Mouse (Mus musculus) lung, embryonic 16.5 days (tissue): ENCODE measurements at regions not wholly inside any gene's neighbourhood (a gene's known extent, or its start where the extent isn't known, plus 50 kb on each side); places are given as distances from the start of the nearest gene placed in this dataset.

Experiments used
- ATAC-seq: fragments of 200-750 bp; cut with Nextera tagmentation; 2 replicates; pipeline ENCODE4 v1.8.0; 2017; ENCODE audit warnings: low read depth, mild to moderate bottlenecking, moderate library complexity
- H3K27ac ChIP-seq: fragments of 300-500 bp; sonication (generic); 2 replicates; pipeline ENCODE4 v1.5.1; 2014; ENCODE audit warnings: mild to moderate bottlenecking, control low read depth, low read length
- H3K27me3 ChIP-seq: fragments of 300-500 bp; sonication (generic); 2 replicates; pipeline ENCODE4 v1.6.1; 2014; ENCODE audit warnings: low read depth, low read length, mixed read lengths; ENCODE audit not compliant: control insufficient read depth, insufficient read depth
- H3K36me3 ChIP-seq: fragments of 300-500 bp; sonication (generic); 2 replicates; pipeline ENCODE4 v1.6.1; 2014; ENCODE audit warnings: low read length; ENCODE audit not compliant: control insufficient read depth, insufficient read depth
- H3K4me1 ChIP-seq: fragments of 300-500 bp; sonication (generic); replicated peaks from 2 replicates; pipeline ENCODE4 v1.6.1; 2014; ENCODE audit warnings: low read length, mixed read lengths; ENCODE audit not compliant: control insufficient read depth, insufficient read depth
- H3K4me2 ChIP-seq: fragments of 300-500 bp; sonication (generic); 2 replicates; pipeline ENCODE4 v1.6.1; 2014; ENCODE audit warnings: low read depth, low read length, control low read depth
- H3K4me3 ChIP-seq: fragments of 300-500 bp; sonication (generic); 2 replicates; pipeline ENCODE4 v1.5.1; 2014; ENCODE audit warnings: mild to moderate bottlenecking, low read length, control low read depth
- H3K9ac ChIP-seq: fragments of 300-500 bp; sonication (generic); 2 replicates; pipeline ENCODE4 v1.6.1; 2014; ENCODE audit warnings: low read length, control low read depth
- H3K9me3 ChIP-seq: fragments of 300-500 bp; sonication (generic); 2 replicates; pipeline ENCODE4 v1.6.1; 2016; ENCODE audit warnings: low read length; ENCODE audit not compliant: control insufficient read depth
- WGBS: fragments of 180-500 bp; shearing (Covaris S2); extraction: QIAGEN DNeasy Blood & Tissue Kit; methylation state at CpG from one replicate; pipeline ENCODE4 v1.1.7; 2014; 5-methylcytosine and 5-hydroxymethylcytosine counted together

- Histone ChIP-seq H3K27ac (no peak overlapping the region), H3K4me3 (no peak overlapping the region), H3K9ac (no peak overlapping the region), H3K4me1 (no peaks in the 10 kb centered on the region), H3K4me2 (no peak overlapping the region), H3K27me3 (no peaks in the 10 kb centered on the region), H3K9me3 (no peaks in the 10 kb centered on the region), H3K36me3 (no peaks in the 10 kb centered on the region)
- WGBS = 72% methylated on average over 18 of the region's 18 CpGs
- no peak for ATAC-seq
Measured at GRCm38 (mm10) chr8:42973619-42974539, 167.4 kb downstream of the Triml1 start.

DNA sequence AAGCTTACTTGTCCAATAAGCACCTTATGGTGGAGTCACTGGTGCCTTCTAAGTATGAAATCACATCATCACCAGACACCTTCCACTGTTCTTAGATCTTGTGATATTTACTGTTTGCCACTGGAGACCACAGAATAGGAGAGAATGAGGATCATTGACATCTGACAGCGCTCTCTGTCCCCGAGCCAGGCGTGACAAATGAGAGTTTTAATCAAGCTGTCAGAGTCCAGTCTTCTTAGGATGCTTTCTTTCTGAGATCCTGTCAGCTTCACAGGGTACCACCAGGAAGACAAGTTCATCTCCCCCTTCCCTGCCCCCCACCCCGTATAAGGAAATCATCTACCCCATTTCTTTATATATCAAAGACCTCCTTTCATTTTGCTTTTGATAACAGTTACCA, 168.7 kb downstream of the Triml1 start:
- no peak overlapping the region for H3K4me3 ChIP-seq
- no peak overlapping the region for H3K4me2 ChIP-seq
- no peaks in the 10 kb centered on the region for H3K9me3 ChIP-seq
- no peak overlapping the region for H3K9ac ChIP-seq
- no peak overlapping the region for H3K27ac ChIP-seq
- no peaks in the 10 kb centered on the region for H3K36me3 ChIP-seq
- ATAC-seq = no peak
- WGBS = 79% methylated on average over 4 of the region's 4 CpGs
- H3K4me1 ChIP-seq = no peaks in the 10 kb centered on the region
- H3K27me3 ChIP-seq = no peaks in the 10 kb centered on the region

GRCm38 (mm10) chr8:42967862-42968395, 173.4 kb downstream of the Triml1 start:
- Histone ChIP-seq H3K36me3 (no peaks in the 10 kb centered on the region), H3K27ac (no peak overlapping the region), H3K9ac (no peak overlapping the region), H3K4me3 (no peak overlapping the region), H3K9me3 (no peaks in the 10 kb centered on the region), H3K4me1 (no peaks in the 10 kb centered on the region), H3K4me2 (no peak overlapping the region), H3K27me3 (no peaks in the 10 kb centered on the region)
- no peak for ATAC-seq
- 55% methylated on average over 8 of the region's 8 CpGs for WGBS

DNA sequence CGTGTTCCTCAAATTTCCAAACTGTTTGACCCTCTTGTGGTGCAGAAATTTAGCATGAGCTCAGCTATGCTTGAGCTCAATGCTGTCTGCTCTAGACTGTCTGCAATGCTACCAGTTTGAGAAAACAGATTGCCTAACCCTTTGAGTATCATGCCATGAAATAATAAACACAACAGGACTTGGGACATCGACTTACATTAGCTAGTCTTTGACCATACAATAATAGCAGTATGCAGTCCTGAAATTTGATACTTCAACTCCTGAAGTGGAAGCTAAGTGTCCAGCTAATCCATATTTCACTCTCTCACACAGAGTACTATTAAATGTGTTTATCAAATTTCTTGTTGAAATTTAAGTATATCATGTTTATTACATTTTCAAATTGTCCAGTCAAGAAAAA, 176.8 kb downstream of the Triml1 start:
- Histone ChIP-seq H3K4me3 (no peak overlapping the region), H3K4me1 (no peaks in the 10 kb centered on the region), H3K27ac (no peak overlapping the region), H3K27me3 (no peaks in the 10 kb centered on the region), H3K4me2 (no peak overlapping the region), H3K36me3 (no peaks in the 10 kb centered on the region), H3K9ac (no peak overlapping the region), H3K9me3 (no peaks in the 10 kb centered on the region)
- no peak for ATAC-seq
- WGBS = 60% methylated on average over 2 of the region's 2 CpGs

DNA sequence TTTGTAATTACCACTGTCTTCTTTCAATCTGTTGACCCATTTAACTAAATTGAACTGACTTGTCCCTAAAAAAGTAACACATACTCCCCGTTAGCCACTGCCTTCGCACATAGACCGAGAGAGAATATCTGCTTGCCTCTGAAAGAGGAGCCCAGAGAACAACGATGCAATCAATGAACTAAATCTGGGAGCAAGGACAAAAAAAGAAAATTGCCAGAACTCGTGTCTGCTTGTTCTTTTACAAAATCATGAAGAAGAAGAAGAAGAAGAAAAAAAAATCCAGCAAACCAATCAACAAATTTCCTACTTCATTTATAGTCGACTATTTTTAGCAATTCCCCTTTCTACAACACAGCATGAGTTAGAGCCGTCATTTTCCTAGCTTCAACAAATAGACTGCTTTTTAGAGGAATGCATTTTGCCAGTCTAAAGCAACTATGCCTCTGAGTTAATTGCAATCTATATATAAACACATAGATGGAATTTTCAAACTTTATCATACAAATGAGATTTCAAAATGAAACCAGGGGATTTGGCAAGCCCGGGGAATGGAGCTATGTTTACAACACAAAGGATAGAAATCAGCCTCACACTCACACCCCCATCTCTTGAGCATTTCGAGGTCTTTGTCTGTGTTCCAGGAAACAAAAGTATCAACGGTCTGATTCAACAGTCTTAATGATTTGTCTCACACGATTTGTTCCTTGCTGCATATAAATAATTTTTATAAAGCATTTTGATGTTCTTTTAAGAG, 183.1 kb downstream of the Triml1 start:
- Histone ChIP-seq H3K4me1 (no peaks in the 10 kb centered on the region), H3K9ac (no peak overlapping the region), H3K36me3 (no peaks in the 10 kb centered on the region), H3K27me3 (no peaks in the 10 kb centered on the region), H3K9me3 (no peaks in the 10 kb centered on the region), H3K4me3 (no peak overlapping the region), H3K4me2 (no peak overlapping the region), H3K27ac (no peak overlapping the region)
- WGBS = 61% methylated on average over 11 of the region's 11 CpGs
- 0 out of 2 replicates have a peak, but pooled peaks have one; percentile 26 for ATAC-seq

- ATAC-seq = no peak
- 81% methylated on average over 3 of the region's 3 CpGs for WGBS
- no peak overlapping the region for H3K4me2 ChIP-seq
- H3K4me1 ChIP-seq = no peaks in the 10 kb centered on the region
- H3K27ac ChIP-seq = no peak overlapping the region
- H3K27me3 ChIP-seq = no peaks in the 10 kb centered on the region
- no peaks in the 10 kb centered on the region for H3K36me3 ChIP-seq
- no peaks in the 10 kb centered on the region for H3K9me3 ChIP-seq
- no peak overlapping the region for H3K9ac ChIP-seq
- no peak overlapping the region for H3K4me3 ChIP-seq
Measured at GRCm38 (mm10) chr8:42932609-42933008, 208.7 kb downstream of the Triml1 start.

GRCm38 (mm10) chr8:42891658-42892057, 249.6 kb downstream of the Triml1 start:
- Histone ChIP-seq H3K36me3 (no peaks in the 10 kb centered on the region), H3K27me3 (no peaks in the 10 kb centered on the region), H3K9me3 (no peaks in the 10 kb centered on the region), H3K4me1 (no peaks in the 10 kb centered on the region), H3K9ac (no peak overlapping the region), H3K4me2 (no peak overlapping the region), H3K4me3 (no peak overlapping the region), H3K27ac (no peak overlapping the region)
- WGBS = 72% methylated on average over 5 of the region's 5 CpGs
- no peak for ATAC-seq

DNA sequence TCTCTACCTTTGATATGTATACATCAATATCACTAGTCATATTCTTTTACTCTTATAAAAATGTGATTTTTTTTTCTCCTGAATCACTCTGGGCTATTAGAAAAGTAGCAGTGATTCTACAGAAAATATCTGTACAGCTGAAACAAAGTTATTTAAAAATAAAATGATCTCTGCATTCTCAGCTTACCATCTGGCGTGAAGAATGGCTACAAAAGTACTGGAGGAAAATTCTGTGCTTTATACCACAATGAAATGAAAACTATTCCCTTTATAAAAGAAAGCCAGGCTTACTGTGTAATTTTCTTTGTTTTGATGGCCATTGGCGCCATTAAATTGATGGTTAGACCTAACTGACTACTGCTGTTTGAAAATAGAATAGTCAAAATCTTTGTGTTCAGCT, 254.8 kb downstream of the Triml1 start:
- no peaks in the 10 kb centered on the region for H3K36me3 ChIP-seq
- ATAC-seq = no peak
- WGBS = 77% methylated on average over 2 of the region's 2 CpGs
- no peak overlapping the region for H3K4me2 ChIP-seq
- no peak overlapping the region for H3K4me3 ChIP-seq
- H3K27me3 ChIP-seq = no peaks in the 10 kb centered on the region
- no peaks in the 10 kb centered on the region for H3K9me3 ChIP-seq
- H3K4me1 ChIP-seq = no peaks in the 10 kb centered on the region
- H3K27ac ChIP-seq = no peak overlapping the region
- no peak overlapping the region for H3K9ac ChIP-seq

GRCm38 (mm10) chr8:42870262-42870661, 271.0 kb downstream of the Triml1 start:
- no peaks in the 10 kb centered on the region for H3K36me3 ChIP-seq
- no peak overlapping the region for H3K4me2 ChIP-seq
- no peaks in the 10 kb centered on the region for H3K27me3 ChIP-seq
- H3K27ac ChIP-seq = no peak overlapping the region
- H3K9me3 ChIP-seq = no peaks in the 10 kb centered on the region
- no peaks in the 10 kb centered on the region for H3K4me1 ChIP-seq
- H3K9ac ChIP-seq = no peak overlapping the region
- ATAC-seq = no peak
- 77% methylated on average over 3 of the region's 3 CpGs for WGBS
- no peak overlapping the region for H3K4me3 ChIP-seq
